ENCODE assay signal across 28 mouse cellular contexts in genomic region chr11:85213215-85213614, GRCm38 (mm10). TPM values are rescaled to one million over a fixed set of nuclear protein-coding genes. Genes with fewer than 3 reads are reported as not detected.
DNase-seq lines count a peak whose midpoint lies in the region; ATAC-seq and TF ChIP-seq lines count a peak whose summit lies in the region.
"Had no signal": no experiment of that assay in that cellular context is flagged by ENCODE, and none has a peak within 500 bp of the region (broad histone marks: within the 10 kb centered on the region; RNA-seq: fewer than 3 reads in every experiment).

No protein-coding gene starts in this region.

- H3K9ac ChIP-seq in MEL (ENCODE audit: control insufficient read depth, low read depth, low read length, poor library complexity, severe bottlenecking) = no peak overlapping the region
- no peak overlapping the region for H3K9ac ChIP-seq in midbrain, embryonic 11.5 days (ENCODE audit: low read length)
- H3K9ac ChIP-seq: embryonic facial prominence, embryonic 12.5 days; forebrain, embryonic 13.5 days; forebrain, postnatal 0 days; hindbrain, embryonic 15.5 days had no signal

- peaks cover 4 to 47% of the 10 kb centered on the region in 2 experiments for H3K36me3 ChIP-seq in MEL (ENCODE audit: control insufficient read depth in 1 of 2, insufficient read depth in 2 of 2, low read length in 2 of 2)
- peaks cover 22% of the 10 kb centered on the region for H3K36me3 ChIP-seq in midbrain, embryonic 11.5 days (ENCODE audit: control insufficient read depth, insufficient read depth, low read length)

- peak; percentile 86 for ATAC-seq in erythroid progenitor cell, adult 5-6 weeks (replicated peaks; ENCODE audit: low FRiP score, poor library complexity, severe bottlenecking)
- peak; percentile 59; the same call in 1 of the 2 replicates for ATAC-seq in megakaryocyte-erythroid progenitor cell, adult 5-6 weeks (replicated peaks; ENCODE audit: low FRiP score, low TSS enrichment, poor library complexity, severe bottlenecking)
- no peak for ATAC-seq in midbrain, embryonic 11.5 days (ENCODE audit: low FRiP score)
- ATAC-seq: activated CD4-positive, CD25-positive, alpha-beta regulatory T cell, adult 4 months; CD4-positive, CD25-positive, alpha-beta regulatory T cell, adult 4 months; forebrain, embryonic 13.5 days; forebrain, postnatal 0 days; Patski had no signal

- DNase-seq in heart, adult 11 months = peak; percentile 52
- no peak for DNase-seq in heart, postnatal 36 days
- peak; percentile 53 for DNase-seq in MEL (ENCODE audit: low read depth, low spot score)
- DNase-seq in midbrain, embryonic 11.5 days (ENCODE audit: low spot score, missing footprints) = no peak
- no peak for DNase-seq in gastrocnemius, adult 2 months
- DNase-seq: adrenal gland, postnatal 14 days; B cell, adult 2 months; cerebellum, adult 11 months; cerebellum, adult 8-10 months; cerebellum, postnatal 14 days; forebrain, postnatal 0 days; gastrocnemius, postnatal 36 days; heart, adult 18-20 months; heart, postnatal 10 days had no signal

- TF ChIP-seq EP300 in MEL (IDR thresholded peaks at IDR 0.05; ENCODE audit: low read depth in 1 of 2, low read length in 2 of 2) = no peak

- TF ChIP-seq POLR2A in MEL (IDR thresholded peaks at IDR 0.05; ENCODE audit: control insufficient read depth in 1 of 2, insufficient read depth in 1 of 2, low read depth in 1 of 2, low read length in 2 of 2, poor library complexity in 1 of 2) = no peak

- TF ChIP-seq RAD21 in MEL (IDR thresholded peaks at IDR 0.05; ENCODE audit: low read depth, low read length) = no peak

- no peak overlapping the region for H3K4me2 ChIP-seq in midbrain, embryonic 11.5 days
- H3K4me2 ChIP-seq: embryonic facial prominence, embryonic 12.5 days; forebrain, embryonic 13.5 days; hindbrain, embryonic 15.5 days had no signal

- WGBS in midbrain, embryonic 11.5 days = 84% methylated on average over 2 of the region's 2 CpGs

- TF ChIP-seq CTCF in MEL (IDR thresholded peaks at IDR 0.05 in 2 of 3, conservative IDR thresholded peaks at IDR 0.05 in 1 of 3; ENCODE audit: control insufficient read depth in 1 of 3, insufficient read depth in 1 of 3, low read depth in 2 of 3, low read length in 3 of 3, poor library complexity in 1 of 3, severe bottlenecking in 1 of 3) = no peak
- TF ChIP-seq CTCF in gastrocnemius, adult 2 months (IDR thresholded peaks at IDR 0.05) = no peak

- H3K9me3 ChIP-seq in MEL (replicated peaks; ENCODE audit: insufficient read depth, low read length) = no peaks in the 10 kb centered on the region
- no peaks in the 10 kb centered on the region for H3K9me3 ChIP-seq in midbrain, embryonic 11.5 days (ENCODE audit: control insufficient read depth, low read length)
- H3K9me3 ChIP-seq: embryonic facial prominence, embryonic 12.5 days; forebrain, embryonic 13.5 days; G1E; heart, embryonic 10.5 days; hindbrain, embryonic 15.5 days had no signal

- H3K79me2 ChIP-seq in MEL (ENCODE audit: control insufficient read depth, insufficient read depth, low read length, poor library complexity) = 0 out of 2 replicates have a peak, but pooled peaks cover 1% of the 10 kb centered on the region

- no peak overlapping the region for H3K27ac ChIP-seq in MEL (ENCODE audit: control insufficient read depth, low read depth, low read length)
- H3K27ac ChIP-seq in midbrain, embryonic 11.5 days (ENCODE audit: low read depth, low read length) = no peak overlapping the region
- no peak overlapping the region for H3K27ac ChIP-seq in gastrocnemius, adult 2 months
- H3K27ac ChIP-seq: embryonic facial prominence, embryonic 12.5 days; forebrain, embryonic 13.5 days; heart, embryonic 10.5 days; hindbrain, embryonic 15.5 days had no signal

- H3K27me3 ChIP-seq in MEL (ENCODE audit: control insufficient read depth in 1 of 2, insufficient read depth in 2 of 2, low read length in 2 of 2) = no peaks in the 10 kb centered on the region
- H3K27me3 ChIP-seq in midbrain, embryonic 11.5 days (ENCODE audit: control insufficient read depth, insufficient read depth, low read length) = no peaks in the 10 kb centered on the region
- H3K27me3 ChIP-seq: embryonic facial prominence, embryonic 12.5 days; forebrain, embryonic 13.5 days; hindbrain, embryonic 15.5 days; Patski had no signal

- intact Hi-C loops in heart, postnatal 36 days (cut with DNase I) = no loop called here
- intact Hi-C loops in gastrocnemius, adult 2 months (cut with DNase I) = no loop called here

- no peak overlapping the region for H3K4me3 ChIP-seq in MEL (ENCODE audit: control insufficient read depth in 1 of 2, insufficient read depth in 1 of 2, low read depth in 2 of 2, low read length in 2 of 2)
- H3K4me3 ChIP-seq in midbrain, embryonic 11.5 days (ENCODE audit: low read depth, low read length) = no peak overlapping the region
- H3K4me3 ChIP-seq in gastrocnemius, adult 2 months = no peak overlapping the region
- H3K4me3 ChIP-seq: embryonic facial prominence, embryonic 12.5 days; forebrain, embryonic 13.5 days; heart, embryonic 10.5 days; hindbrain, embryonic 15.5 days had no signal

- peaks cover 0 to 3% of the 10 kb centered on the region in 2 experiments; a peak in 2 of 4 replicates for H3K4me1 ChIP-seq in MEL (ENCODE audit: control insufficient read depth in 1 of 2, insufficient read depth in 2 of 2, low read length in 2 of 2)
- H3K4me1 ChIP-seq in midbrain, embryonic 11.5 days (ENCODE audit: control insufficient read depth, insufficient read depth, low read length) = no peaks in the 10 kb centered on the region
- H3K4me1 ChIP-seq: embryonic facial prominence, embryonic 12.5 days; forebrain, embryonic 13.5 days; heart, embryonic 10.5 days; hindbrain, embryonic 15.5 days had no signal

TF ChIP-seq in MEL, 35 proteins besides CTCF, POLR2A, EP300 and RAD21:
- TF ChIP-seq E2F4 (IDR thresholded peaks at IDR 0.05; ENCODE audit: borderline replicate concordance, low read depth, low read length) (no peak), SMC3 (IDR thresholded peaks at IDR 0.05; ENCODE audit: low read depth, low read length) (no peak), TAL1 (IDR thresholded peaks at IDR 0.05; ENCODE audit: low read length) (0 out of 2 replicates have a peak, but pooled peaks have one; percentile 3), TCF12 (IDR thresholded peaks at IDR 0.05; ENCODE audit: low read depth, low read length) (no peak), MYB (IDR thresholded peaks at IDR 0.05; ENCODE audit: low read depth, low read length) (no peak), JUND (IDR thresholded peaks at IDR 0.05; ENCODE audit: low read depth, low read length) (no peak), ZKSCAN1 (IDR thresholded peaks at IDR 0.05; ENCODE audit: low read depth, low read length) (no peak)
TF ChIP-seq in MEL: peak in this region for 1.

RNA-seq across cellular contexts. Expression of gene Appbp2, which starts 21.7 kb away (rescaled TPM):
- 10 to 100 TPM; 14.7 to 16.8 TPM for total RNA-seq in heart, postnatal 36 days (2021)
- total RNA-seq in MEL (2012; rRNA removed) = 34.4 and 38.2 TPM in 2 replicates
- polyA plus RNA-seq in MEL (2012; ENCODE audit: insufficient read depth in 1 of 2, insufficient read length in 2 of 2, low read depth in 1 of 2, low replicate concordance in 2 of 2, missing spikeins in 1 of 2) = 100 to 1,000 TPM in 1 of 2 experiments, 10 to 100 TPM in 1; 25.5 to 157 TPM
- 9.7 and 12.2 TPM in 2 replicates for total RNA-seq in erythroid progenitor cell, adult 5-6 weeks (2015; ENCODE audit: low replicate concordance)
- total RNA-seq in erythroid progenitor cell, adult 5-6 weeks (2017; ENCODE audit: low replicate concordance) = 8.2 and 10.3 TPM in 2 replicates
- 23.2 and 25.6 TPM in 2 replicates for total RNA-seq in megakaryocyte-erythroid progenitor cell, adult 5-6 weeks (2014; fragmentation: Nextera tagmentation)
- 28.6 and 30.0 TPM in 2 replicates for total RNA-seq in megakaryocyte-erythroid progenitor cell, adult 5-6 weeks (2017)
- 63.5 and 69.3 TPM in 2 replicates for polyA plus RNA-seq in midbrain, embryonic 11.5 days (2014; fragmentation: Nextera tagmentation; extraction: Ambion mirVana)
- 10 to 100 TPM in 1 of 2 experiments, 1 to 10 TPM in 1; 8.1 to 10.8 TPM for total RNA-seq in gastrocnemius, adult 2 months (2021)

RNA-seq across cellular contexts. Expression of gene 1700125H20Rik, which starts 43.0 kb away (rescaled TPM):
- total RNA-seq in heart, postnatal 36 days (2021) = not detected
- not detected in 2 replicates for total RNA-seq in MEL (2012; rRNA removed)
- not detected for polyA plus RNA-seq in MEL (2012; ENCODE audit: insufficient read depth in 1 of 2, insufficient read length in 2 of 2, low read depth in 1 of 2, low replicate concordance in 2 of 2, missing spikeins in 1 of 2)
- 6.5 TPM in 1 of 2 replicates, not detected in the other for total RNA-seq in erythroid progenitor cell, adult 5-6 weeks (2015; ENCODE audit: low replicate concordance)
- not detected in 2 replicates for total RNA-seq in erythroid progenitor cell, adult 5-6 weeks (2017; ENCODE audit: low replicate concordance)
- not detected in 2 replicates for total RNA-seq in megakaryocyte-erythroid progenitor cell, adult 5-6 weeks (2014; fragmentation: Nextera tagmentation)
- total RNA-seq in megakaryocyte-erythroid progenitor cell, adult 5-6 weeks (2017) = not detected in 2 replicates
- 0.25 and 0.27 TPM in 2 replicates for polyA plus RNA-seq in midbrain, embryonic 11.5 days (2014; fragmentation: Nextera tagmentation; extraction: Ambion mirVana)
- total RNA-seq in gastrocnemius, adult 2 months (2021) = not detected
- total RNA-seq: common myeloid progenitor, adult 5-6 weeks; G1E; gastrocnemius, adult 8-10 months; gastrocnemius, postnatal 36 days; heart, adult 18-20 months; heart, postnatal 10 days; hematopoietic stem cell, adult 5-6 weeks had no signal
- polyA plus RNA-seq: activated CD4-positive, CD25-positive, alpha-beta regulatory T cell, adult 4 months; CD4-positive, CD25-positive, alpha-beta regulatory T cell, adult 4 months; G1E; heart, embryonic 10.5 days; heart, embryonic 14.5 days had no signal

Comparison
In these comparisons a context has a peak if more than half of its experiments do, and no peak if none do; other contexts are left out.
1. DNase-seq: peak in heart, adult 11 months (single experiment) and MEL (single experiment); none in heart, postnatal 36 days (0 of 2), midbrain, embryonic 11.5 days (single experiment) and gastrocnemius, adult 2 months (single experiment).